Mouse (Mus musculus): ENCODE data around the gene Anapc15.

Anapc15 gene

DNA sequence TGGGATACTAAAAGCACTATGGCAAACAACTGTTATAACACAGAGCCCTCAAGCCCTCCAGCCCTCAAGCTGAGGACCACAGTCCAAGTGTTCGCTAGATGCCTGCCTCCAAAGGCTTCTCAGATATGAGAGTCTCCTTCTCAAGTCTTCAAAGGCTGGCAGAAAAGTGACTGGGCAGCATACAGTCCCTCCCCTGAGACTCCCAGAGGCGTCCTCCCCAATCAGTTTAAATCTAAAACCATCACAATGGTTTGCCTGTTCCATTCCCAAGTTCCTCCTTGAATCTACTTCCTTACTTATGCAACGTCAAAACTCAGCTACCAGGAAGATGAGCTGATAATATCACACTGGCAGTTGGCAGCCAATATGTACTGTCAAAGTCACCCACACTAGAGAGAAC, at the start of gene Anapc15:
Anapc15 (plus strand) TSS at position 301 of the 400 bp plus-strand sequence.
- DNase-seq, result no peak

DNA sequence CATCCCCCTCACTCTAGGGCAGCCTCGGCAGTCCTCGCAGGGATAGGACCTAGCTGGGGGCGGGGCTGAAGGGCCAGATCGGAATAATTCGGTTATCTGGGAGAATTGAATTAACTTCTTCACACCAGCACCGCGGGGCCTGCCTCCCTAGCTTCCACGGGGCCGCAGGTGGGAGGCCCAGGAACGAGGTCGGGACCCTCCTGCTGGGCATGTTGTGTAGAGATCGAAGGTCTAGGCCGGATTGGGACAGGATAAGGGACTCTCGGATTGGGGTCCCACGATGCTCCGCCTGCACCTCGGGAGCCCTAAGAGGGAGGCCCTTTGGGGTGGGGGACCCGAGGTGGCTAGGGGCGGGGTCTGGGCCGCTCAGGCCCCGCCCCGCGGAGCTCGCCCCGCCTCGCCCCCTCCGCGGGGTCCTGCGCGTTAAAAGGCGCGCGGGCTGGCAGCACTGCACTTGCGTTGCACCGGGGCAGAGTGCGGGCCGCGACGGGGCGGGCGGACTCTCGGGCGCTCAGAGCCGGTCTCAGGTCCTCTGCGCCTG, 45.6 kb upstream of the Anapc15 start, which contains the start of gene Phox2a:
Phox2a (plus strand) TSS at position 453 of the 541 bp plus-strand sequence.
- no peak for DNase-seq

DNA sequence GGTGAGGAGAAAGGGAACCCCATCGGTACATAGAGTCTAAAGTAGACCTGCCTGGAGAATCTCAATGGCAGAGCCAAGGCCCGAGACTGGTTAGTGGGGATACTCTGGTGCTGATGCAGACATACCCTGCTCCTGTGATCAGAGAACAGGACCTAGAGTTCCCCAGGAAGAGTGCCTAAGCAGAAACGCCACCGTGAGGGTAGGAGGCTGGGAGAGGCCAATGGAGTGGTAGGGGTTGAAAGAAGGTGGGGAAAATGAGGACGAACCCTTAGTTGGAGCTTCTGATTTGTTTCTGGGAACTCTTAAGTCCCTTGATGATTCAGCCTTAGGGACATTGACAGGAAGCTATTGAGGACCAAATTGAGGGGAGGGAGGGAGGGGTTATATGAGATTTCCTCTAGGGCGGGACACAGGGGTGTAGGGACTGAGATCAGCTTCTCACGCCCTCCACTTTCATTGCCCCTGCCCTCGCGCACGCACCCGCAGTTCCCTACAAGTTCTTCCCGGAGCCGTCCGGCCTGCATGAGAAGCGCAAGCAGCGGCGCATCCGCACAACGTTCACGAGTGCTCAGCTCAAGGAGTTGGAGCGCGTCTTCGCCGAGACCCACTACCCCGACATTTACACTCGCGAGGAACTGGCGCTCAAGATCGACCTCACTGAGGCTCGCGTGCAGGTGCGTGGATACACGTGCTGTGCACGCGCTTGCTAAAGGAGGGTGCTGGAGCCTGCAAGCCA, 43.1 kb upstream of the Anapc15 start:
- peak; percentile 41 for DNase-seq

DNA sequence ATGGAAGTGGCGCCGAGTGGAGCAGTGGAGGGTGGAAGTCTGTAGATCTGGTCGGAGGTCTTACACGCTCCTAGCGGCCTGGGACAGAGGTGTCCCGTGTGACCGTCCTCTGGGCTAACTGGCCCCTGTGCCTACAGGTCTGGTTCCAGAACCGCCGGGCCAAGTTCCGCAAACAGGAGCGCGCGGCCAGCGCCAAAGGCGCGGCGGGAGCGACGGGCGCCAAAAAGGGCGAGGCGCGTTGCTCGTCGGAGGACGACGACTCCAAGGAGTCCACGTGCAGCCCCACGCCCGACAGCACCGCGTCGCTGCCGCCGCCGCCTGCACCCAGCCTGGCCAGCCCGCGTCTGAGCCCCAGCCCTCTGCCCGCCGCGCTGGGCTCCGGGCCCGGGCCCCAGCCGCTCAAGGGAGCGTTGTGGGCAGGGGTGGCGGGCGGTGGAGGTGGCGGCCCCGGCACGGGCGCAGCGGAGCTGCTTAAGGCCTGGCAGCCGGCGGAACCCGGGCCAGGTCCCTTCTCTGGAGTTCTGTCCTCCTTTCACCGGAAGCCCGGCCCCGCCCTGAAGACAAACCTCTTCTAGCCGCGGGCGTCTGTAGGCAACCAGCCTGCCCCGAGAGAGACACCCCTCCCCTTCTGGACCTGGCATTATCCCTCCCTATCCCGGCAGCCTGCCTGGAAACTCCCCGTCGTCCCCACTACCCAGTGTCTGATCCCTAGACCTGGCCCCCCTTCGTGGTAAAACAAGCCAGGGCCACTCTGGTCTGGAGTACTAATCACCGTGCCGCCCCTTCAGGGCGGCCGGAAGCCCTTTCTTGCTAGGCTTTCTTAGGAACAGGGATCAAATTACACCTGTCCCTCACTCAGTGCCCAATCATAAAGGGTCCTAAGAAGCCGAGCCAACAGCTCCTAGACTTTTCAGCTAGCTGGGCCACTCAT, 41.7 kb upstream of the Anapc15 start:
- peak; percentile 26 for DNase-seq

- peak; percentile 24 for DNase-seq
Observed at GRCm38 (mm10) chr7:101822836-101823757, 40.4 kb upstream of the Anapc15 start.

- no peak for DNase-seq
Observed at GRCm38 (mm10) chr7:101823758-101824630, 39.5 kb upstream of the Anapc15 start.

DNA sequence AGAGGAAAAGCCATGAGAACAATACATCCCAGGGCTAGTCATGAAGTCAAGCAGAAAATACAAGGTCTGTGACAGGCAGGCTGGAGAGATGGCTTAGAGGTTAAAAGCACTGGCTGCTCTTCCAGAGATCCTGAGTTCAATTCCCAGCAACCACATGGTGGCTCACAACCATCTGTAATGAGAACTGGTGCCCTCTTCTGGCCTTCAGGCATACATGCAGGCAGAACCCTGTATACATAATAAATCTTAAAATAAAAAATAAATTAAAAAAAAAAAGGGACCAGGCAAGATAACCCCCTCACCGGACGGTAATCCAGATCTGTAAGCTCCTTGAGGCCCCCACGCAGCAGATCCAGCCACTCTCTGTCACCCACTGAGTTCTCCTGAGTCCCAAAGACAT, 33.1 kb upstream of the Anapc15 start:
- no peak for DNase-seq

- no peak for DNase-seq
Observed at GRCm38 (mm10) chr7:101831437-101831836, 32.1 kb upstream of the Anapc15 start.

DNA sequence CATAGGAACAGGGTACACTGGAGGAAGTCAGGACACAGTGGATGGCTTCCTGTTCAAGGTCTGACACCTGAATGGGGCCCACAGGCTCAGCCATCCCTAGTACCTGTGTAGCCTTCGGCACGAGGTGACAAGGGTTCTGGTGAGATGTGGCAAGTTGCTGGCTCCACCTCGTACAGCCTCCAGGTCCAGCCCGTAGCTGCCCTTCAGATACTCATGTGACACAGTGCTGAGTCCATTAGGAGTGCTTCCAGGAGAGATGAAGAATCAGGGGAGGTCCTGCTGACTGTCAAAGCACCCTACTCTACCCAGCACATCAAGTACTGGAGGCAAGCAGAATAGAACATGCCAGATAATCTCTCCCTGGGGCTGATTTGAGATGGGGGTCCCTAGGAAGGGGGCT, 31.1 kb upstream of the Anapc15 start:
- DNase-seq, result no peak

DNA sequence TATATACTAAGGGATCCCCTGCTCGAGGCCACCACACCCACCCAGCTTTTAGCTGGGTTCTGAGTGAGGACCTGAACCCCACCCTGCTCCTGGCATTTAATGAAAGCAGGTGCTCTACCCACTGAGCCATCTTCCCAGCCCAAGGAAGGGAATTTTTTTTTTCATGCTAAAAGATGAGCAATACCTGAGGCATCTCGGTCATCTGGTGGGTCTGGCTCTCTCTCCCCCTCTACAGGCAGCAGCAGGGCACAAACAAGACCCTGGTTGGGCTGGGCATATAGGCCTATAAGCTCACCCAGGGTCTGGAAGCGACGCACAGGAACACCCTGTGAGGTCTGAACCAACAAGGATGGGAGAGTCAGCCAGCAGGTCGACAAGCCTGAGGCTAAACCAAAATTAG, 30.2 kb upstream of the Anapc15 start:
- no peak for DNase-seq

DNA sequence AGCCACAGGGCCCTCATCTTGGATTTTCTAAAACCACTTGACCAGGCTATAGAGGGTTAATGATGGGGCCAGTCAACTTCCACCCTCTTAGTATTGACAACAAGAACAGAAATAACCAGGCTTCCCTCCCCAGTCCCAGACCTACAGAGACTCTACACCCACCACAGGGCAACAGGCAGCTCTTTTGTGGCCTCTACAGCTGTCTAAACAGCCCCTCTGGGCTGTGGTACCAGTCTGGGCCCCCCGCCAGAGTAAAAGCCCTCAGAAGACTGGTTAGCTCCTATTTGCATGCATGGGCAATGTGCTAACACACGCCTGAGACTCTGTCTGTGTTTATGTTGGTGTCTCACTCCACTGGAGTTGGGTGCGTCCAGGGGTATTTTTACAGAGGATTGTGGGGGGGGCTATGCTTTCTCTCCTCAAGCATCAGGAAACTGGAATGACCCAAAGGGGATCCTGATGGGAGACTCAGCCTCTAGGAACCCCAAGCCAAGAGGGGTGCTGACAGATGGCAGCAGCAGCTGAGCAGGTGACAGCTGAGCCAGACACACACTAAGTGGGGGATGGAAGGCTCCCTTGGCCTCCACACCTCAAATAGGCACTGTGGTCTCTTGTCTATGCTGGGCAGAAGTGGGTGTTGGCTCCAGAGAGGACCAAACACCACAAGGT, 29.5 kb upstream of the Anapc15 start:
- DNase-seq, result peak; percentile 42

DNA sequence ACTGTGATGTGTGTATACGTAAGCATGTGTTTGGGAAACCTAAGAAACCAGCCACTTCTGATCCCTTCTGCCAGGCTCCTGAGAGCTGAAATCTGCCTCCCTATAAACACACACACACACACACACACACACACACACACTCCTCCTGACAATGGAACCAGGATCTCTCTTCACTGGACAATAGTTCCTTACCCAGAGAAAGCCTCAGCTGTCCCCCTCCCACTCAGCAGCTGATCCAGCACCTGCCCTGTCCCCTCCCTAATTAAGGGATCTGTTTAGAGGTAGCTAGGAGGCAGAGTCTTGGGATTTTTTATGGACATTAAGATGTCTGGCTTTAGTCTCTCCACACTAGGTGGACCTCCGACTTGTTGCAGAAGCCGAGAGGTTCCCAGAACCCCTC, 28.6 kb upstream of the Anapc15 start:
- DNase-seq, result no peak

GRCm38 (mm10) chr7:101835457-101836109, 27.9 kb upstream of the Anapc15 start:
- DNase-seq, result no peak

DNA sequence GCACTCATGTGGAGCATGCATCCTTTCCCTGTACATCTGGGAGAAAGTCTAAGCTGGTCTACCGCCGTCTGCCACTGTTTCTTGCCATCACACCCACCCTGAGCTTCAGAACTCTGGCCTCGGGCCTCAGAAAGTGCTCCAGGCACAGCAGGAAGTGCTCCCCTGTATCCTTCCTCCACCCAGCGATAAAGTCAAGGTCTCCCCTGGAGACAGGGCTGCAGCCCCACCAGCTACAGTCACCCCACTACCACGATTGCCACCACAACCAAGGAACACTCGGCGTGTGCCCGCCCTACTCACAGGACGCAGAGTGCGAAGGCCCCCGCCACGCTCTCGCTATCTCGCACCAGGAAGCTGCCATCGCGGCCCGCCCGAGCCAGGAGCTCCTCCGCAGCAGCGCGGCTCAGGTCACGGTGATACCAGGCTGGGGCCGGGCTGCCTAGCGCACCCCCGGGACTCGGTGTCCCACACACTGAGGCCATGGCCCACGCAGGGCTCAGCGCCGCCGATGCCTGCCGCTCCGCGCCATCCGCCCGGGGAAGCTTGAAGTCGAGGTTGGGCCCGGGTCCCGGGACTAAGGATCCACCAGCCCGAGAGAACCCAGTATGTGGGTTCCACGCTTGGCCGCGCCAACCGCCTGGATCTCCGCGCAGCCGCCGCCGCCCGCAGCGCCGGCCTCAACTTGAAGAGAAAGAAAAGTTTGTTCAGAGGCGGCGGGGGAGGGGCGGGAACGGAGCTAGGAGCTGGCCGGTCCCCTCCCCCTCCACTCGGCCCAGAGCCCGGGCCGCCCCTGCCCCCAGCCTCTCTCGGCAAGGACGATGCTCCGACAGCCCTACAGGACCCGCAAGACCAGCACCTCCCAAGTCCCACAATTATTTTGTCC, 27.0 kb upstream of the Anapc15 start:
- peak; percentile 70 for DNase-seq

- DNase-seq, result peak; percentile 45
Observed at GRCm38 (mm10) chr7:101837154-101837605, 26.3 kb upstream of the Anapc15 start.

DNA sequence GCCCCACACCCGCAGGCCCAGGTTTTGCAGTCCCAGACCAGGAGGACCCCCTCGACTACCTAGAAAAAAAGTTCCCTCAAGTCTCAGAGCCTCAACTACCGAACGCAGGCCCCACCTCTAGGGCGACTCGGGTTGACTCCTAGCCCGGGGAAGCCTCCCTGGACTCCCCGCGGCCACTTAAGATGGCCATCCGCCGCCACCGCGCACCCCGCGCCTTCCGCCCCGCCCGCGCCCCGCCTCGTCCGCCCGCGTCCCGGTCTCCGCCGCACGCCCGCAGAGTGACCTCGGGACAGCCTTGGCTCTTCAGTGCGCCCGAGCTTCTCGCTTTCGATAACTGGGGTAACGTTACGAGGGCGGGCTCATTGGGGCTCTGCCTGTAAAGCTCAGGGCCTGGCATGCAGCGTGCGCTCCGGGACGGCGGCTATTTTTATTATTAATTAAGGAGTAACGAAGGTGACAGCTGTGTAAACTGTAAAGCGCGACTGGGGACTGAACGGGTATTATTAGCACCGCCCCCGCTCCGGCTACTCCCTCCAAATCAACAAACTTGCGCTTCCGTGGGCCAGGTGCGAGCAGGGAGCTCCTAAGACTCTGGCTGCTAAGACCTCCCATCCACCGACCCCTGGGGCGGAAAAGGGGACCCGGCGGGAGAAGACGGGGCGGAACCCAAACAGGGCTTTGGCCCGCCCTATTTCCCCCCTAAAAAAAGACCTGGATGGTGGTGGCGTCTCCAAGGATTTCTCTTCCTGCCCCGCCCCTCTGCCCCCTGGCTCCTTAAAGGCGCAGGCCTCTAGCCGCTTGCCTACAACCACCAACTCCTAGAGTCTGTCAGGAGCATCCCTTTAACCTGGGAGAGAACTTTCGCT, 25.7 kb upstream of the Anapc15 start, which contains the start of gene Inppl1:
Inppl1 (minus strand) TSS at position 624 of the 866 bp plus-strand sequence.
- peak; percentile 58 for DNase-seq

DNA sequence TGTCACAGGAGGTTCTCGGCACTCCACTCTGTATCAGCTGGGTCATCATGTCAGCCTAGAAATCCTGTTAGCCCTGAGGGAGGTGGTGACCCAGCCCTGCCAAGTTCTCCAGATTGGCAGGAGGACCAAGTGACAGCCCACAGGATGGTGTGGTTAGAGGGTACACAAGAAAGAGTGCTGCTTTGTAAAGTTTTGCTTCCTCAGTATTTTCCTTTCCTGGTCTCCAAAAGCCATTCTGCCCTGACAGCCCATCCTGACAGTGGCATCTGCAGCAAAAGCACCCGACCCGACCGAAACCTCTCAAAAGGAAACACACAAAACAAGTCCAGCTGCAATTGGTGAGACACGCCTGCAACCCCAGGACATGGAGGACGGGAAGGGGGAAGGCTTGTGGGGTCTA, 19.3 kb upstream of the Anapc15 start:
- no peak for DNase-seq

- no peak for DNase-seq
Observed at GRCm38 (mm10) chr7:101847934-101848333, 15.6 kb upstream of the Anapc15 start.
